Mouse (Mus musculus) intestine, embryonic 15.5 days (tissue): ENCODE data around the gene Fat3. TPM values are rescaled to one million over a fixed set of nuclear protein-coding genes. Genes with fewer than 3 reads are reported as not detected.

ENCODE experiments used
- ATAC-seq: fragments of 200-750 bp; cut with Nextera tagmentation; 2 replicates; pipeline ENCODE4 v1.8.0; 2017; ENCODE audit warnings: moderate TSS enrichment, moderate library complexity
- H3K27ac ChIP-seq: fragments of 300-500 bp; sonication (generic); 2 replicates; pipeline ENCODE4 v1.5.1; 2015; ENCODE audit warnings: mild to moderate bottlenecking, inconsistent platforms
- H3K27me3 ChIP-seq: fragments of 300-500 bp; sonication (generic); replicated peaks from 2 replicates; pipeline ENCODE4 v1.6.1; 2015; ENCODE audit warnings: inconsistent platforms
- H3K36me3 ChIP-seq: fragments of 300-500 bp; sonication (generic); 2 replicates; pipeline ENCODE4 v1.6.1; 2015; ENCODE audit warnings: inconsistent platforms
- H3K4me1 ChIP-seq: fragments of 300-500 bp; sonication (generic); replicated peaks from 2 replicates; pipeline ENCODE4 v1.6.1; 2015; ENCODE audit warnings: inconsistent platforms
- H3K4me2 ChIP-seq: fragments of 300-500 bp; sonication (generic); replicated peaks from 2 replicates; pipeline ENCODE4 v1.6.1; 2015; ENCODE audit warnings: mild to moderate bottlenecking, inconsistent platforms
- H3K4me3 ChIP-seq: fragments of 300-500 bp; sonication (generic); replicated peaks from 2 replicates; pipeline ENCODE4 v1.5.1; 2015; ENCODE audit warnings: inconsistent platforms
- H3K9ac ChIP-seq: fragments of 300-500 bp; sonication (generic); 2 replicates; pipeline ENCODE4 v1.6.1; 2015; ENCODE audit warnings: inconsistent platforms
- H3K9me3 ChIP-seq: fragments of 300-500 bp; sonication (generic); 2 replicates; pipeline ENCODE4 v1.6.1; 2016; ENCODE audit warnings: inconsistent platforms
- WGBS: fragments of 180-500 bp; shearing (Covaris S2); methylation state at CpG from one replicate; pipeline ENCODE4 v1.1.7; 2015; 5-methylcytosine and 5-hydroxymethylcytosine counted together
- polyA plus RNA-seq: library from polyadenylated mRNA; unstranded; fragments of >200 nt; fragmentation: Nextera tagmentation; extraction: Ambion mirVana; gene quantifications from 2 replicates; pipeline ENCODE4 v1.2.1, GENCODE M21; 2015

Fat3 gene
- polyA plus RNA-seq, 1 experiment from 2014 or later = 0.46 TPM

DNA sequence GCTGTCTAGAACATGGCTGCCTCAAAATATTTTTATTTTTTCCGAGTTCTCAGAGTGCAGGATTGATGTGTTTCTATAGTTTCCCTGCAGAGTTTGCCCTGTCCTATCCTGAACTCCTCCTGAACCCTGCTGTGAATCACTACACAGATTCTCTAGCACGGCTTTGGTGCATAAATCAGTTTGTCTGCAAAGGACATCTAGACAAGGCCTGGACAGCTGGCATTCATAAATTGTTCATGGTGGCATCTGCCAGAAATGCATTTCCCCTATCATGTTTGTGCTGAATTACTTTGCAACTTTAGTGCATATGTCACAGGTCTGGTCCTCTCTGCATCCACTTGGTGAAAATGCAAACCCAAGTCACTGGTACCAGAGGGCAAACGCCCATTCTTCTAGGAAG lies 543.3 kb downstream of the Fat3 start:
- 52% methylated on average over 3 of the region's 3 CpGs for WGBS
- Histone ChIP-seq H3K4me3 (no peak overlapping the region), H3K27ac (no peak overlapping the region), H3K27me3 (no peaks in the 10 kb centered on the region), H3K4me2 (no peak overlapping the region), H3K4me1 (no peaks in the 10 kb centered on the region), H3K36me3 (no peaks in the 10 kb centered on the region), H3K9me3 (no peaks in the 10 kb centered on the region), H3K9ac (no peak overlapping the region)
- ATAC-seq = no peak

DNA sequence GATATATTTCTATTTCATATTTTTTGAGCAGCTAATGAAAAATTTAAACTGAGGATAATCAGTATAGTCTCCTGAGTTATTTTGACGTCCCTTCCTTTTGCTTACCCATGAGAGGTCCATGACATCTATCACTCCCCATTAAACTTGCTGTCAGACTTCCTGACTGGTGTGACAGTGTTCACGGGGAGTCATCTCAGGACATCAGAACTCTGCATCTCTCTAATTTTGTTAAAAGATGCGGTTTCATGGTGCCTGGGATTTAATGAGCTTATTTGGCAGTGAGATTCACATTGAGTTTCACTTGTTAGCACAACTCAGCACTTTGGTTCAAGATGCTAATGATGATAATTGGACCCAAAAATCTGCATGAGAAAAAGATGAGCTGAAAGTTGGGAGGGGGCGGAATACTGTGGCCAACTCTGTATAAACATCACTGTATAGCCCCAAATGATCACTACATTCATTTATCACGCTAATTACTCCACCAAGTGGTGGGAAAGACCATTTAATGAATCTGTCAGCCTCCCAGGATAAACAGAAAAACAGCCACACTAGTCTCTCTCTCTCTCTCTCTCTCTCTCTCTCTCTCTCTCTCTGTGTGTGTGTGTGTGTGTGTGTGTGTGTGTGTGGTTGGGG lies 545.8 kb downstream of the Fat3 start:
- Histone ChIP-seq H3K9me3 (no peaks in the 10 kb centered on the region), H3K36me3 (no peaks in the 10 kb centered on the region), H3K4me2 (no peak overlapping the region), H3K27ac (no peak overlapping the region), H3K4me3 (no peak overlapping the region), H3K9ac (no peak overlapping the region), H3K4me1 (no peaks in the 10 kb centered on the region), H3K27me3 (no peaks in the 10 kb centered on the region)
- ATAC-seq = no peak
- WGBS = 70% methylated on average over 5 of the region's 5 CpGs

GRCm38 (mm10) chr9:15954338-15954704 lies 546.8 kb downstream of the Fat3 start:
- ATAC-seq = no peak
- no peaks in the 10 kb centered on the region for H3K36me3 ChIP-seq

GRCm38 (mm10) chr9:15953585-15954337 lies 547.3 kb downstream of the Fat3 start:
- no peak overlapping the region for H3K9ac ChIP-seq
- no peak for ATAC-seq
- no peak overlapping the region for H3K4me2 ChIP-seq
- no peaks in the 10 kb centered on the region for H3K27me3 ChIP-seq
- WGBS = 85% methylated on average over 6 of the region's 6 CpGs
- no peaks in the 10 kb centered on the region for H3K36me3 ChIP-seq
- no peak overlapping the region for H3K4me3 ChIP-seq
- H3K27ac ChIP-seq = no peak overlapping the region
- H3K4me1 ChIP-seq = no peaks in the 10 kb centered on the region
- H3K9me3 ChIP-seq = no peaks in the 10 kb centered on the region

More at GRCm38 (mm10) chr9:15954338-15954704, 546.8 kb downstream of the Fat3 start:
- Histone ChIP-seq H3K9ac (no peak overlapping the region), H3K4me1 (no peaks in the 10 kb centered on the region), H3K4me3 (no peak overlapping the region), H3K4me2 (no peak overlapping the region), H3K27me3 (no peaks in the 10 kb centered on the region), H3K27ac (no peak overlapping the region), H3K9me3 (no peaks in the 10 kb centered on the region)
- 68% methylated on average over 1 of the region's 1 CpGs for WGBS

DNA sequence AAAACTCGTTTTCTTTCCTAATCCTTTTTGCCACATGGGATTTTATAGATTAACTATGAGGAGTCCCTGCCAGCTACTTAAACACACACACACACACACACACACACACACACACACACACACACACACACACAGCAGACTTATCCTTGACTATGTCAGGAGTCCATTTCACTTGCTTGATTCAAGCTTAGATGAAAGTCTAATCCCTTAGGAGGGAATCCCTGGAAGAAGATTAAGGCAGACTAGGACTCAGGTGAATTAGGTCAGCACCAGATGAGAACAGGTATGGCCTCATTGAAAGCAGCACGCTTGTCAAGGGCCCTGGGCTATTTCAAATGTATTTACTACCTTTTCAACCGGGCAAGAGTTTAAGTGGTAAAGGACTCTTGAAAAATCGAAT lies 553.0 kb downstream of the Fat3 start:
- H3K4me1 ChIP-seq = no peaks in the 10 kb centered on the region
- H3K4me2 ChIP-seq = no peak overlapping the region
- no peaks in the 10 kb centered on the region for H3K36me3 ChIP-seq
- no peak overlapping the region for H3K4me3 ChIP-seq
- H3K9ac ChIP-seq = no peak overlapping the region
- ATAC-seq = no peak
- no peaks in the 10 kb centered on the region for H3K9me3 ChIP-seq
- no peak overlapping the region for H3K27ac ChIP-seq
- no peaks in the 10 kb centered on the region for H3K27me3 ChIP-seq
- WGBS = 86% methylated on average over 4 of the region's 4 CpGs

- ATAC-seq = no peak
- Histone ChIP-seq H3K4me2 (no peak overlapping the region), H3K4me1 (no peaks in the 10 kb centered on the region), H3K36me3 (no peaks in the 10 kb centered on the region), H3K9ac (no peak overlapping the region), H3K27ac (no peak overlapping the region), H3K4me3 (no peak overlapping the region), H3K9me3 (no peaks in the 10 kb centered on the region), H3K27me3 (no peaks in the 10 kb centered on the region)
- WGBS = 75% methylated on average over 3 of the region's 3 CpGs
These were observed 556.9 kb downstream of the Fat3 start for GRCm38 (mm10) chr9:15944182-15944581.

- no peak for ATAC-seq
- H3K36me3 ChIP-seq = no peaks in the 10 kb centered on the region
- no peak overlapping the region for H3K9ac ChIP-seq
- no peaks in the 10 kb centered on the region for H3K27me3 ChIP-seq
- WGBS = 75% methylated on average over 3 of the region's 3 CpGs
- H3K4me1 ChIP-seq = no peaks in the 10 kb centered on the region
- H3K27ac ChIP-seq = no peak overlapping the region
- H3K9me3 ChIP-seq = no peaks in the 10 kb centered on the region
- H3K4me2 ChIP-seq = no peak overlapping the region
- no peak overlapping the region for H3K4me3 ChIP-seq
These were observed 557.5 kb downstream of the Fat3 start for GRCm38 (mm10) chr9:15943486-15944153.

GRCm38 (mm10) chr9:15941818-15942217 lies 559.3 kb downstream of the Fat3 start:
- no peak for ATAC-seq
- H3K4me2 ChIP-seq = no peak overlapping the region
- WGBS = 93% methylated on average over 2 of the region's 2 CpGs
- H3K4me1 ChIP-seq = no peaks in the 10 kb centered on the region
- H3K27me3 ChIP-seq = no peaks in the 10 kb centered on the region
- no peaks in the 10 kb centered on the region for H3K9me3 ChIP-seq
- H3K27ac ChIP-seq = no peak overlapping the region
- H3K36me3 ChIP-seq = no peaks in the 10 kb centered on the region
- no peak overlapping the region for H3K4me3 ChIP-seq
- H3K9ac ChIP-seq = no peak overlapping the region

DNA sequence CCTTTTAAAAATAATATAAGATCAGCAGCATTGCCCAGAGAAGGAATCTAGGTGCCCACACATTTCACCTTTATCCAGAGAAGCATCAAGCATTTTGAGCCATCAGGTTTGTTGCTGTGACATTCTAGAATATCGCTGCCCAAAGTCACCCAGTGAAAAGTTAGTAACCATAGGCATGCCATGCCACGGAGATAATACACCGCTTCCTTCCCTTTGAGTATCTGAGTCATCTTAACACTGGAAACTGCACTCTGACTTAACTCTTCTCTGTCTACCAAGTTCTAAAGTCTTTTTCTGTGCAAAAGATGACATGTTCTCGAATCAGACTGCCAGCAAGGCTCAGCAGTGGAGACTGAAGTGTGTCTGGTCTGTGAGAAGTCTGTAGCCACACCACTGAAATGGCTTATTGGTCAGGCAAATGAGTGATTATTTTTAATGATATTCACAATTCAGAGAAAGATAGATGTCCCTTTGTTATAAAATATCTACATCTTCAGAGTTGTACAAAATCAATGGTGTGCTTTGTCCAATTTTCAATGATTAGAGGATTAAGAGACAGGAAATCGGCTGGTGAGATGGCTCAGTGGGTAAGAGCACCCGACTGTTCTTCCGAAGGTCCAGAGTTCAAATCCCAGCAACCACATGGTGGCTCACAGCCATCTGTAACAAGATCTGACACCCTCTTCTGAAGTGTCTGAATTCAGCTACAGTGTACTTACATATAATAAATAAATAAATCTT lies 560.0 kb downstream of the Fat3 start:
- Histone ChIP-seq H3K27me3 (no peaks in the 10 kb centered on the region), H3K4me3 (no peak overlapping the region), H3K27ac (no peak overlapping the region), H3K9me3 (no peaks in the 10 kb centered on the region), H3K9ac (no peak overlapping the region), H3K4me2 (no peak overlapping the region), H3K4me1 (no peaks in the 10 kb centered on the region), H3K36me3 (no peaks in the 10 kb centered on the region)
- 83% methylated on average over 7 of the region's 7 CpGs for WGBS
- no peak for ATAC-seq

DNA sequence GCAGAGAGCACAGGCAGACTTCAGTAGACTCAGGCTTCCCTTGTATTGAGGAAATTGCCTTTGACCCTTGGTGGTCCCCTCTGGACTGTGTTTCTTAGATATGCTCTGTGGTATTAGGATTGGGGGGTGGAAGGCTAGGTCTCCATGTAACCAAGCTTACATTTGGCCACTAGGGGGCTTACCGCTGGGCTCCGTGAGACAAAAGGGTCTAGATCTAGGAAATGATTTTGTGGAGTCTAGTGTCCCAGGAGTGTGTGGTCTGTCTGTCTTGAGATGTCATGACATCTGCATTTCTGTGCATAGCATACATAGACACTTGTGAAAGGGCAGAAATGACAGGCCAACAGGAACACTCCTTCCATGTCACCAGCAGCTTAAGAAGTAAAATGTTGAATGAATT lies 561.5 kb downstream of the Fat3 start:
- Histone ChIP-seq H3K4me1 (no peaks in the 10 kb centered on the region), H3K4me2 (no peak overlapping the region), H3K27me3 (no peaks in the 10 kb centered on the region), H3K4me3 (no peak overlapping the region), H3K9ac (no peak overlapping the region), H3K27ac (no peak overlapping the region), H3K9me3 (no peaks in the 10 kb centered on the region), H3K36me3 (no peaks in the 10 kb centered on the region)
- WGBS = 56% methylated on average over 2 of the region's 2 CpGs
- no peak for ATAC-seq

GRCm38 (mm10) chr9:15937837-15938514 lies 563.1 kb downstream of the Fat3 start:
- no peak for ATAC-seq
- Histone ChIP-seq H3K9ac (no peak overlapping the region), H3K36me3 (no peaks in the 10 kb centered on the region), H3K27me3 (no peaks in the 10 kb centered on the region), H3K27ac (no peak overlapping the region), H3K4me1 (no peaks in the 10 kb centered on the region), H3K4me3 (no peak overlapping the region), H3K9me3 (no peaks in the 10 kb centered on the region), H3K4me2 (no peak overlapping the region)
- WGBS = 74% methylated on average over 28 of the region's 28 CpGs

DNA sequence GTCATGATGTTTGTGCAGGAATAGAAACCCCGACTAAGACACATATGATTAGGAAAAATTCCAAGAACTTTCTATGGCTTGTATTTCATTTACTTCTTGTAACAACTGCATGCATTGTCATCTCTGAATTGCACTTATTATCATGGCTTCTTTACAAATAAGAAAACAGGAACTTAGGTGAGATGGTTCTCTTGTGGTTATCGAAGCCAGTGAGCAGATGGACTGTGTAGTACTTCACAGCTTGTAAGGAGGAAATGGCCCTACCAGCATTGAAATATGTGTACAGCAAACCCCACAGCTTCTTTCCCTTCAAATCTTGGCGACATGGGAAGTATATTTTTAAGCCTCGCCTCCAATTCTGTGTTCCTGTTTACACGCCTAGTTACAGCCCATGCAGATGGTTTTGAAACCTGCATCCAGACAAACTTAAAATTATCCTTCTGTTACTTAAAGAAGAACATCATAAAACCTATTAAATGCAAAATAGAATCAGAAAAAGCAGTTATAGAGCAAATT lies 570.1 kb downstream of the Fat3 start:
- Histone ChIP-seq H3K9me3 (no peaks in the 10 kb centered on the region), H3K36me3 (no peaks in the 10 kb centered on the region), H3K4me1 (no peaks in the 10 kb centered on the region), H3K4me3 (no peak overlapping the region), H3K4me2 (no peak overlapping the region), H3K9ac (no peak overlapping the region), H3K27ac (no peak overlapping the region), H3K27me3 (no peaks in the 10 kb centered on the region)
- WGBS = 88% methylated on average over 5 of the region's 5 CpGs
- ATAC-seq = no peak
